Mouse (Mus musculus) liver, postnatal 0 days (tissue): ENCODE data around the gene Klk1b1. TPM values are rescaled to one million over a fixed set of nuclear protein-coding genes. Genes with fewer than 3 reads are reported as not detected.
"Not testable (repeated sequence)": the region's sequence is repeated elsewhere in the genome, so short reads cannot be mapped to it uniquely, and the experiment has no call there.

ENCODE experiments used
- ATAC-seq: fragments of 200-750 bp; cut with Nextera tagmentation; 2 replicates; pipeline ENCODE4 v1.8.0; 2017; ENCODE audit warnings: mild to moderate bottlenecking, moderate library complexity
- DNase-seq: peaks from one replicate; pipeline ENCODE4 v3.0.0-alpha.2; 2016
- H3K27ac ChIP-seq: fragments of 300-500 bp; sonication (generic); 2 replicates; pipeline ENCODE4 v1.5.1; 2014; ENCODE audit warnings: antibody characterized with exemption, moderate library complexity, mild to moderate bottlenecking, low read depth
- H3K27me3 ChIP-seq: fragments of 300-500 bp; sonication (generic); 2 replicates; pipeline ENCODE4 v1.6.1; 2014; ENCODE audit warnings: low read length, control low read depth, mixed read lengths; ENCODE audit not compliant: insufficient read depth
- H3K36me3 ChIP-seq: fragments of 300-500 bp; sonication (generic); replicated peaks from 2 replicates; pipeline ENCODE4 v1.6.1; 2014; ENCODE audit warnings: mild to moderate bottlenecking, control low read depth, low read length, moderate library complexity, mixed read lengths; ENCODE audit not compliant: insufficient read depth
- H3K4me1 ChIP-seq: fragments of 300-500 bp; sonication (generic); 2 replicates; pipeline ENCODE4 v1.6.1; 2014; ENCODE audit warnings: antibody characterized with exemption, mild to moderate bottlenecking, control low read depth; ENCODE audit not compliant: insufficient read depth
- H3K4me2 ChIP-seq: fragments of 300-500 bp; sonication (generic); 2 replicates; pipeline ENCODE4 v1.6.1; 2014; ENCODE audit warnings: low read depth, mild to moderate bottlenecking, low read length, moderate library complexity, mixed read lengths
- H3K4me3 ChIP-seq: fragments of 300-500 bp; sonication (generic); 2 replicates; pipeline ENCODE4 v1.5.1; 2014; ENCODE audit warnings: low read depth, low read length
- H3K9ac ChIP-seq: fragments of 300-500 bp; sonication (generic); replicated peaks from 2 replicates; pipeline ENCODE4 v1.6.1; 2014; ENCODE audit warnings: mild to moderate bottlenecking, moderate library complexity
- H3K9me3 ChIP-seq: fragments of 300-500 bp; sonication (generic); 2 replicates; pipeline ENCODE4 v1.6.1; 2016; ENCODE audit warnings: mild to moderate bottlenecking, control low read depth, low read length, mixed read lengths
- CTCF ChIP-seq: sonication (generic); IDR thresholded peaks from 2 replicates; pipeline ENCODE4 v1.5.1; 2016; ENCODE audit warnings: antibody characterized with exemption, low read depth
- EP300 ChIP-seq: IDR thresholded peaks from 2 replicates; pipeline ENCODE4 v1.6.1; 2016; ENCODE audit warnings: antibody characterized with exemption, low read depth, mild to moderate bottlenecking
- whole genome bisulfite sequencing: fragments of 180-500 bp; shearing (Covaris S2); extraction: QIAGEN DNeasy Blood & Tissue Kit; methylation state at CpG from one replicate; pipeline ENCODE4 v1.1.7; 2014; ENCODE audit not compliant: insufficient replicate concordance; 5-methylcytosine and 5-hydroxymethylcytosine counted together
- polyA plus RNA-seq: library from polyadenylated mRNA; unstranded; fragments of >200 nt; fragmentation: Nextera tagmentation; extraction: Ambion mirVana; gene quantifications from 2 replicates; pipeline ENCODE4 v1.2.1, GENCODE M21; 2015

Klk1b1 gene
- polyA plus RNA-seq, 1 experiment from 2014 or later = not detected

DNA sequence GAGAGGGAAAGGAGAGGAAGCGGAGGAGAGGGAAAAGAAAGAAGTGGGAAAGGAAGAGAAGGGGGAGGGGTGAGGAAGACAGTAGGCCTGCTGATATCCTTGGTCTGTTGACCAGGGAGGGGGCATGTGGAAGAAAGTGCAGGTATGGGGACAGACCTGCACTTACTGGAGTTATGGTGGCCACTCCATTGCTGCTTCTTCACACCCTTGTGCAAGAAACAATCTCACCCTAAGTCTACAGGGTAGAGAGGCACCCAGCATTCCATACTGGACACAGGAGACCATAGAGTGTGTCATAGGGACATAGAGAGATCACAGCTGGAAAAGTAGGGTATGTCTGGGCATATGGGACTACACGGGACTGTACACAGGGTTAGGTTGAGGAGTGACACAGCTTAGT, 44.6 kb upstream of the Klk1b1 start:
- H3K27ac ChIP-seq = no peak overlapping the region
- H3K4me3 ChIP-seq = no peak overlapping the region
- no peak for DNase-seq
- no peaks in the 10 kb centered on the region for H3K4me1 ChIP-seq
- no peak for TF ChIP-seq CTCF
- no peak for TF ChIP-seq EP300
- H3K9ac ChIP-seq = no peak overlapping the region
- H3K9me3 ChIP-seq = no peaks in the 10 kb centered on the region
- no peaks in the 10 kb centered on the region for H3K36me3 ChIP-seq
- 65% methylated on average over 2 of the region's 2 CpGs for WGBS
- no peaks in the 10 kb centered on the region for H3K27me3 ChIP-seq
- ATAC-seq = no peak
- no peak overlapping the region for H3K4me2 ChIP-seq

DNA sequence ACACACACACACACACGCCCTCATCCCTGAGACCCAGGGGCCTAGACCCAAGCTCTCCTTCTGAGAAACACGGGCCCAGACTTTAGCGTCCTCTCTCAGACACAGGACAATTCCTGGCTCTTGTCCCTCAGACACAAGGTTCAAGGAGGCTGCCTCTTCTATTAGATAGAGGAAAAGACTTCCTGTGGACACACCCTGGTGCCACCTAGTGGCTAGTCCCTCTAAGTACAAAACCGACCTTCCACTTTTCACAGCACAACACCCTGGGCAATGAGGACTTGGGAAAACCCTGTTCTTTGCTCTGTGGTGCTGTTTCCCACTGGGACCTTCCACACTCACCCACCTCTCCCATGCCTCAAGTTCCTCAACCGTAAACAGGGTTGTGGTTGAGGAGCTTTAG, 40.6 kb upstream of the Klk1b1 start:
- TF ChIP-seq EP300 = no peak
- TF ChIP-seq CTCF = peak; percentile 47
- no peak for ATAC-seq
- H3K4me1 ChIP-seq = no peaks in the 10 kb centered on the region
- no peak overlapping the region for H3K9ac ChIP-seq
- H3K27ac ChIP-seq = no peak overlapping the region
- H3K27me3 ChIP-seq = no peaks in the 10 kb centered on the region
- H3K9me3 ChIP-seq = no peaks in the 10 kb centered on the region
- H3K4me3 ChIP-seq = no peak overlapping the region
- H3K36me3 ChIP-seq = no peaks in the 10 kb centered on the region
- no peak overlapping the region for H3K4me2 ChIP-seq
- DNase-seq = no peak
- WGBS = 55% methylated on average over 5 of the region's 5 CpGs

DNA sequence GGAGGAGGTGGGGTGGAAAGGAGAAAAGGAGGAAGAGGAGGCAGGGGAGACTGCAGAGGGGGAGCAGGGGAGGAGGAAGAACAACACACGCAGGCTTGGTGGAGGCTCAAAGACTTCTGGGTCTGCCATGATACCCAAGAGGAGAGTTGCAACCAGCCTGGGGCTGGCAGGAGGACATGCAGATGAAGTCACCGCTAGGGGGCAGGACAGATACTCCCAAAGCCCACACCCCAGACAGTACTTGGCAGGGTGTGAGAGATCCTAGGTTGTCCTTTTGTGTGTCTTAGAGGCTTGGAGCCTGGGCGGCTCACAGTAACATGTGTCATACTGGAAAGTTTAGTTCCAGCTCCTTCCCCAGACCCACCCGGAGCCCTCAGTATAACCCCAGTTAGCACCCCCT, 38.0 kb upstream of the Klk1b1 start:
- H3K9ac ChIP-seq = no peak overlapping the region
- TF ChIP-seq EP300 = no peak
- peak; percentile 40 for TF ChIP-seq CTCF
- H3K36me3 ChIP-seq = no peaks in the 10 kb centered on the region
- H3K4me1 ChIP-seq = no peaks in the 10 kb centered on the region
- no peak for ATAC-seq
- H3K9me3 ChIP-seq = no peaks in the 10 kb centered on the region
- DNase-seq = no peak
- no peak overlapping the region for H3K27ac ChIP-seq
- 48% methylated on average over 4 of the region's 4 CpGs for WGBS
- H3K4me3 ChIP-seq = no peak overlapping the region
- H3K4me2 ChIP-seq = no peak overlapping the region
- H3K27me3 ChIP-seq = no peaks in the 10 kb centered on the region

- no peaks in the 10 kb centered on the region for H3K9me3 ChIP-seq
Measured at GRCm38 (mm10) chr7:43932337-43932736, 34.2 kb upstream of the Klk1b1 start.

DNA sequence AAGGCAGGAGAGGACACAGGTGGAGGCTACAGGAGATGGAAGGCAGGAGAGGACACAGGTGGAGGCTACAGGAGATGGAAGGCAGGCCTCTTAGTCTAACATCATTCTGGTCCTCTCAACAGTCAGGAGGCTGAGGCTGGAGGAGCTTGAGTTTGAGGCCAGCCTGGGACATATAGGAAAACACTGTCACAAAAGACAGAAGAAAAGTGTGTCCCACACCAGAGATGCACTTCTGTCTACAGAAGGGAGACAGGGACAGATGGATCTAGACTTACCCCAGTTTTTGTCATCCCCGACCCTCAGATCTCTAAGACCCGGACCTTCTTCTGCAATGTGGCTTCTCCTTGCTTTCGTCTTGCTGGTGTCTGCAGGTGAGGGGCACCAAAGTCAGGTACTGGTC, 33.1 kb upstream of the Klk1b1 start, which contains the start of gene Klk15:
Klk15 (plus strand) TSS at position 301 of the 400 bp plus-strand sequence.
- DNase-seq (no peak), ATAC-seq (no peak)
- H3K36me3 ChIP-seq = no peaks in the 10 kb centered on the region
- H3K9ac ChIP-seq = no peak within 1 kb of the TSS
- TF ChIP-seq CTCF (no peak), EP300 (no peak)
- no peaks in the 10 kb centered on the region for H3K9me3 ChIP-seq
- no peaks in the 10 kb centered on the region for H3K27me3 ChIP-seq
- H3K4me1 ChIP-seq = no peaks in the 10 kb centered on the region
- 78% methylated on average over 3 of the region's 3 CpGs for WGBS
- no peak within 1 kb of the TSS for H3K4me2 ChIP-seq
- no peak within 1 kb of the TSS for H3K27ac ChIP-seq
- H3K4me3 ChIP-seq = no peak within 1 kb of the TSS

More at GRCm38 (mm10) chr7:43932337-43932736, 34.2 kb upstream of the Klk1b1 start:
- Histone ChIP-seq H3K9ac (no peak overlapping the region), H3K27ac (no peak overlapping the region), H3K4me1 (no peaks in the 10 kb centered on the region), H3K4me3 (no peak overlapping the region), H3K36me3 (no peaks in the 10 kb centered on the region), H3K4me2 (no peak overlapping the region), H3K27me3 (no peaks in the 10 kb centered on the region)
- no peak for DNase-seq
- no peak for ATAC-seq
- TF ChIP-seq EP300 (no peak), CTCF (no peak)
- WGBS = 56% methylated on average over 4 of the region's 4 CpGs

GRCm38 (mm10) chr7:43934747-43935146, 31.8 kb upstream of the Klk1b1 start:
- H3K4me1 ChIP-seq = no peaks in the 10 kb centered on the region
- no peaks in the 10 kb centered on the region for H3K36me3 ChIP-seq
- no peak overlapping the region for H3K27ac ChIP-seq
- H3K9ac ChIP-seq = no peak overlapping the region
- no peak for ATAC-seq
- no peak overlapping the region for H3K4me3 ChIP-seq
- H3K9me3 ChIP-seq = no peaks in the 10 kb centered on the region
- DNase-seq = no peak
- no peak overlapping the region for H3K4me2 ChIP-seq
- WGBS = 53% methylated on average over 3 of the region's 3 CpGs
- no peaks in the 10 kb centered on the region for H3K27me3 ChIP-seq
- TF ChIP-seq CTCF (no peak), EP300 (no peak)

DNA sequence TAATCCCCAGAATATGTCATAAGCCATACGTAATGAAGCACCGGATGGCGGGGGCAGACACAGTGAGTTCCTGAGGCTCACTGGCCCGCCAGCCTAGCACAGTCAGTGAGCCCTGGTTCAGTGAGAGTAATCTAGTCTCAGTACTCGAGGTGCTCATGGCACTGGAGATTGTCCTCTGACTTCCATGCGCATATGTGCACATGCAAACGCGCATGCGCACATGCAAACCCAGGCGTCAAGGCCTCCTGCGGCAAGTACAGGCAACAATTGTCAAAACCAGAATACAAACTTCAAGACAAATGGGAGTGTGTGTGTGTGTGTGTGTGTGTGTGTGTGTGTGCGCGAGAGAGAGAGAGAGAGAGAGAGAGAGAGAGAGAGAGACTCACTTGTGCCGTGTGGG, 30.0 kb upstream of the Klk1b1 start:
- ATAC-seq (no peak), DNase-seq (no peak)
- no peak overlapping the region for H3K9ac ChIP-seq
- no peak overlapping the region for H3K4me2 ChIP-seq
- H3K9me3 ChIP-seq = no peaks in the 10 kb centered on the region
- no peaks in the 10 kb centered on the region for H3K27me3 ChIP-seq
- no peak overlapping the region for H3K27ac ChIP-seq
- no peaks in the 10 kb centered on the region for H3K4me1 ChIP-seq
- H3K4me3 ChIP-seq = no peak overlapping the region
- TF ChIP-seq EP300 (no peak), CTCF (no peak)
- WGBS = 79% methylated on average over 14 of the region's 14 CpGs
- no peaks in the 10 kb centered on the region for H3K36me3 ChIP-seq

- not testable (repeated sequence) for H3K9me3 ChIP-seq, H3K4me1 ChIP-seq
- 61% methylated on average over 3 of the region's 3 CpGs for WGBS
Measured at GRCm38 (mm10) chr7:43942293-43942692, 24.3 kb upstream of the Klk1b1 start.

More at GRCm38 (mm10) chr7:43942293-43942692, 24.3 kb upstream of the Klk1b1 start:
- H3K36me3 ChIP-seq, H3K27ac ChIP-seq, DNase-seq, H3K27me3 ChIP-seq, H3K4me3 ChIP-seq, H3K4me2 ChIP-seq, H3K9ac ChIP-seq, ATAC-seq: not testable (repeated sequence)
